Mouse (Mus musculus): ENCODE measurements at regions not wholly inside any gene's neighbourhood (a gene's known extent, or its start where the extent isn't known, plus 50 kb on each side); places are given as distances from the start of the nearest gene placed in this dataset.

GRCm38 (mm10) chr3:22308962-22309361, 232.5 kb downstream of the Tbl1xr1 start:
- TF ChIP-seq CTCF (IDR thresholded peaks at IDR 0.05; ENCODE audit: low read depth) (peak; percentile 91), EP300 (optimal IDR thresholded peaks at IDR 0.05) (no peak)
